Mouse (Mus musculus) CD4-positive, CD25-positive, alpha-beta regulatory T cell, adult 4 months (primary cell): ENCODE data around the gene Epha5. TPM values are rescaled to one million over a fixed set of nuclear protein-coding genes. Genes with fewer than 3 reads are reported as not detected.

Experiments
- ATAC-seq: one replicate; pipeline ENCODE4 v1.8.0; 2017
- polyA plus RNA-seq, 2 experiments: library from polyadenylated mRNA; unstranded; fragments of 100-300 nt; shearing (Covaris generic); gene quantifications; one replicate each; pipeline ENCODE4 v1.2.1; 2017

Gene Epha5
- polyA plus RNA-seq = not detected

- ATAC-seq = no peak
Observed at GRCm38 (mm10) chr5:84417062-84417879, at the start of gene Epha5. TSS of gene Epha5 (minus strand) at chr5:84417382.

GRCm38 (mm10) chr5:84456216-84456615 is 39.0 kb upstream of the Epha5 start:
- no peak for ATAC-seq

GRCm38 (mm10) chr5:84454641-84455040 is 37.5 kb upstream of the Epha5 start:
- no peak for ATAC-seq

- no peak for ATAC-seq
Observed at GRCm38 (mm10) chr5:84453839-84454238, 36.7 kb upstream of the Epha5 start.

GRCm38 (mm10) chr5:84440232-84440631 is 23.1 kb upstream of the Epha5 start:
- no peak for ATAC-seq

- ATAC-seq = no peak
Observed at GRCm38 (mm10) chr5:84415961-84416821, 991 bp downstream of the Epha5 start.

GRCm38 (mm10) chr5:84414931-84415431 is 2.2 kb downstream of the Epha5 start:
- no peak for ATAC-seq

GRCm38 (mm10) chr5:84413026-84413425 is 4.2 kb downstream of the Epha5 start:
- ATAC-seq = no peak

- ATAC-seq = no peak
Observed at GRCm38 (mm10) chr5:84408370-84408769, 8.8 kb downstream of the Epha5 start.

GRCm38 (mm10) chr5:84397085-84397484 is 20.1 kb downstream of the Epha5 start:
- no peak for ATAC-seq

GRCm38 (mm10) chr5:84365334-84365733 is 51.8 kb downstream of the Epha5 start:
- ATAC-seq = no peak

GRCm38 (mm10) chr5:84359430-84359829 is 57.8 kb downstream of the Epha5 start:
- ATAC-seq = no peak

- no peak for ATAC-seq
Observed at GRCm38 (mm10) chr5:84353069-84353468, 64.1 kb downstream of the Epha5 start.

GRCm38 (mm10) chr5:84346728-84347499 is 70.3 kb downstream of the Epha5 start:
- ATAC-seq = no peak

GRCm38 (mm10) chr5:84335834-84336465 is 81.2 kb downstream of the Epha5 start:
- no peak for ATAC-seq

GRCm38 (mm10) chr5:84334481-84334880 is 82.7 kb downstream of the Epha5 start:
- ATAC-seq = no peak

GRCm38 (mm10) chr5:84331631-84332030 is 85.6 kb downstream of the Epha5 start:
- ATAC-seq = no peak

- ATAC-seq = no peak
Observed at GRCm38 (mm10) chr5:84320553-84320952, 96.6 kb downstream of the Epha5 start.

GRCm38 (mm10) chr5:84320138-84320537 is 97.0 kb downstream of the Epha5 start:
- ATAC-seq = no peak

GRCm38 (mm10) chr5:84318814-84319340 is 98.3 kb downstream of the Epha5 start:
- no peak for ATAC-seq

- no peak for ATAC-seq
Observed at GRCm38 (mm10) chr5:84317839-84318238, 99.3 kb downstream of the Epha5 start.

- no peak for ATAC-seq
Observed at GRCm38 (mm10) chr5:84313619-84314018, 103.6 kb downstream of the Epha5 start.
